In the genomic region with DNA sequence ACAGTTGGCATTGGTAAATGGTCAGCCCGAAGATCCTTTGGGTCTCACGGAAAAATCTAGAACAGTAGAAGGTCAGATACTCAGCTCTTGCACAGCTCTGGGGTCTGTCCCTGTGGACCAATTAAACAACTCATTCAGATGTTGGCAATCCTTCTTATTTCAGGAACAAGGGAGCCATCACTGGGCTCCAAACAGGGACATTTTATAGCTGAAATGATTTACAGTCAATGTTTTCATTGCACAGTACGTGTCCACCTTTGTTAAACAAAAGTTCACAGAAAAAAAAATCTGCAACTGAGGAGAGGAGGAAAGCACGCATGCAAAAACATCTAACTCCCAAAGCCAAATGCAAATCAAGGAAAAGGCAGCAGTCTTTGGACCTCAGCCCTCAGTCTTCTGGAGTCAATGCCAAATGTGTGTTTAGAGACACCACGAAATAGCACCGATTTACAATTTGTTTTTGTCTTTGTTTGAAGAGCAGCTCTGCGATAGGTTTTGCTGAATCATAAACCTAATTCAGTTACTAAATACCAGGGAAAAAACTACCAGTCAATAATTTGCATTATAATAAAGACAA, we compare ENCODE assay signal across 10 mouse cellular contexts.
DNase-seq lines count a peak whose midpoint lies in the region; ATAC-seq lines count a peak whose summit lies in the region.
"Had no signal": no experiment of that assay in that cellular context is flagged by ENCODE, and none has a peak within 500 bp of the region (broad histone marks: within the 10 kb centered on the region; RNA-seq: fewer than 3 reads in every experiment).

No protein-coding gene starts in this region.

- no peak overlapping the region for H3K9ac ChIP-seq in kidney, embryonic 16.5 days (replicated peaks; ENCODE audit: low read length)
- no peak overlapping the region for H3K9ac ChIP-seq in neural tube, embryonic 15.5 days (replicated peaks)

- ATAC-seq in kidney, embryonic 16.5 days (ENCODE audit: low FRiP score, low TSS enrichment), result peak; percentile 46; the same call in 1 of the 2 replicates
- peak; percentile 61; the same call in 1 of the 2 replicates for ATAC-seq in neural tube, embryonic 15.5 days (ENCODE audit: low FRiP score)

- intact Hi-C loops in left cerebral cortex, postnatal 14 days (cut with DNase I), result no loop called here

- H3K27ac ChIP-seq in kidney, embryonic 16.5 days (ENCODE audit: low read length), result no peak overlapping the region
- 0 out of 2 replicates have a peak overlapping the region, but pooled peaks have one; percentile 18 for H3K27ac ChIP-seq in neural tube, embryonic 15.5 days (replicated peaks)

- H3K4me3 ChIP-seq in kidney, embryonic 16.5 days (ENCODE audit: low read length), result no peak overlapping the region
- H3K4me3 ChIP-seq in neural tube, embryonic 15.5 days (replicated peaks), result no peak overlapping the region

- no peak overlapping the region for H3K4me2 ChIP-seq in kidney, embryonic 16.5 days (replicated peaks; ENCODE audit: low read depth, low read length)
- peak overlapping the region; percentile 3; the same call in 1 of the 2 replicates for H3K4me2 ChIP-seq in neural tube, embryonic 15.5 days

- DNase-seq in gastrocnemius, adult 18-20 months (ENCODE audit: low spot score), result peak; percentile 30
- DNase-seq in gastrocnemius, postnatal 25 days, result no peak
- DNase-seq in lung, postnatal 10 days, result peak; percentile 11
- no peak for DNase-seq in lung, postnatal 36 days
- no peak for DNase-seq in left cerebral cortex, postnatal 14 days (ENCODE audit: low spot score in 2 of 2)
- DNase-seq: adrenal gland, adult 2 months; heart, postnatal 10 days; right cerebral cortex, postnatal 25 days had no signal

- peaks cover 7% of the 10 kb centered on the region; the same call in 1 of the 2 replicates for H3K4me1 ChIP-seq in kidney, embryonic 16.5 days (ENCODE audit: insufficient read depth, low read length)
- peaks cover 16% of the 10 kb centered on the region for H3K4me1 ChIP-seq in neural tube, embryonic 15.5 days

- no peaks in the 10 kb centered on the region for H3K36me3 ChIP-seq in kidney, embryonic 16.5 days (ENCODE audit: insufficient read depth, low read length)
- no peaks in the 10 kb centered on the region for H3K36me3 ChIP-seq in neural tube, embryonic 15.5 days

- WGBS in kidney, embryonic 16.5 days, result 45% methylated on average over 7 of the region's 7 CpGs
- 28% methylated on average over 7 of the region's 7 CpGs for WGBS in neural tube, embryonic 15.5 days

- no peaks in the 10 kb centered on the region for H3K9me3 ChIP-seq in kidney, embryonic 16.5 days (ENCODE audit: low read length)
- no peaks in the 10 kb centered on the region for H3K9me3 ChIP-seq in neural tube, embryonic 15.5 days (replicated peaks)

- no peaks in the 10 kb centered on the region for H3K27me3 ChIP-seq in kidney, embryonic 16.5 days (ENCODE audit: insufficient read depth, low read length)
- no peaks in the 10 kb centered on the region for H3K27me3 ChIP-seq in neural tube, embryonic 15.5 days (replicated peaks)

Comparison
In these comparisons a context has a peak if more than half of its experiments do, and no peak if none do; other contexts are left out.
1. DNase-seq: peak in gastrocnemius, adult 18-20 months (single experiment) and lung, postnatal 10 days (single experiment); none in gastrocnemius, postnatal 25 days (single experiment), lung, postnatal 36 days (single experiment) and left cerebral cortex, postnatal 14 days (0 of 2).